Mouse (Mus musculus): Measurements from ENCODE around the gene Gpr171.
A peak's percentile ranks its signal among the peaks of the same experiment; 100 is the strongest.
"Not testable (repeated sequence)": the region's sequence is repeated elsewhere in the genome, so short reads cannot be mapped to it uniquely, and the experiment has no call there.

The Gpr171 gene

DNA sequence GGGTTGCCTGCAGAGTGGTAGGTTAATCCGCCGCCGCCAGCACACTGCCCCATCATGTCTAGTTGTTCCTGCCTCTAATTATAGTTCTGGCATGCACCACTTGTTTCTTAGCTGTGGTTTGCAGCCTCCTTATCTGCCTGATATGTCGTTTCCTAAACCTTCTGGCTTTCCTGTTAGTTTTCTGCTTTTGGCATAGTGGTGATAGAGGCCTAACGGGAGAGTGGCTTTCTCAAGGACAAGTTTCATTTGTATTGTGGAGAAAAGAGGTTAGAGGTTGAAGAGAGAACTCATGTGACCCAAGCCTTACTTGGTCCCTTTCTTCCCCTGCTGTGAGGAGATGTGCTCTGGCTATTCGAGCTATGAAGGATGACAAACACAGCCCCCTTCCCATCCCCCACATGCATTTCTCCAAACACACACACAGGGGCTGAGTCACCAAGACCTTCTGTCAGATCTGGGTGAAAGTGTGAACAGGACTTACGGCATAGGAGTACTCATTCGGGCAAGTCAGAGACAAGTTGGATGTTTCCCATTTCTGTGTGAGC is 12.4 kb upstream of the Gpr171 start:
- DNase-seq (ENCODE audit: low read depth, low spot score) = no peak

DNA sequence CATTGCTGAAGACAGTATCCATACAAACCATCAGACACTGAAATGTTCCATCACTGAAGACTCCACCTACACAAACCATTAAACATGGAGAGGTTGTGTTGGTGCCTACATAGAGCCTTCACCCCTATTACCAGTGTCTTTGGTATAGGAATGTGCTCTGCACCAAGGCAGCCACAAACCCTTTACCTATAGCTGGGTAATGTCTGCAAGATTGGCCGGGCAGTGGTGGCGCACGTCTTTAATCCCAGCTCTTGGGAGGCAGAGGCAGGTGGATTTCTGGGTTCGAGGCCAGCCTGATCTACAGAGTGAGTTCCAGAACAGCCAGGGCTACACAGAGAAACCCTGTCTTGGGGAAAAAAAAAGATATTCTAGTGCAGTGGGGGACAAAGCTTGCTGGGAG is 11.7 kb upstream of the Gpr171 start:
- not testable (repeated sequence) for DNase-seq (ENCODE audit: low read depth, low spot score)

DNA sequence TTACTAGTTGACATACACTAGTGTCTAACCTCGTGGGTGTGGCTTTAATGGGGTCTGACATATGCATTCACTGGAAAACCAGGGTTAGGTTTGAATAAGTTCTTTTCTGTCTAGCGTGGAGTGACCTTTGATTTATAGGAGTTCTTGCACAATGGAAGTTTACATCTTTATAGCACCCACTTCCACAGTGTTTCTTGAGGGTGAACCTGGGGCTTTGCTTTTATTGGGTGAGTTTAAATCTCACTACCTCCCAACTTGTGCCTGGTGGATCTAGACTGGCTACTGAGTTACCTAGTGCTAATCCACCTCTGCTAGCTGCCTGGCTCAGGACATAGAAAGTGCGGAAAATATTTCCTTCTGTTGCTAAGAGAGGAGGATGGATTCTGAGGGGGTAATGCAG is 10.3 kb upstream of the Gpr171 start:
- no peak for DNase-seq (ENCODE audit: low read depth, low spot score)

DNA sequence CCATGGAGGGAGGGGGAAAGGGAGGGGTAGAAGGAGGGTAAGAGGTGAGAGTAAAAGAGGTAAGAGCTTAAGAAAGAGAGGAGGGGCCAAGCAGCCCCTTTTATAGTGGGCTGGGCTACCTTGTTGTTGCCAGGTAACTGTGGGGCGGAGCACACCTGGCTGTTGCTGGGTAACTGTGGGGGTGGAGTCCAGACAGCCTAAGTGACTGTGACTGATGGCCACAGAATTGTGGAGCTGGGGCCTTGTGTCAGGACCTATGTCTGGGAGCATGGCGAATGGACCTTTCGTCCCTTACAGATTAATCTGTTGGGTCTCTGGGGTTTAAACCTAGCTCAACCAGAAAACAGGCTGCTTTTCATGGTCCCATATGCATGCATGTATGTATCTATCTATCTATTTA is 8.2 kb upstream of the Gpr171 start:
- not testable (repeated sequence) for DNase-seq (ENCODE audit: low read depth, low spot score)

DNA sequence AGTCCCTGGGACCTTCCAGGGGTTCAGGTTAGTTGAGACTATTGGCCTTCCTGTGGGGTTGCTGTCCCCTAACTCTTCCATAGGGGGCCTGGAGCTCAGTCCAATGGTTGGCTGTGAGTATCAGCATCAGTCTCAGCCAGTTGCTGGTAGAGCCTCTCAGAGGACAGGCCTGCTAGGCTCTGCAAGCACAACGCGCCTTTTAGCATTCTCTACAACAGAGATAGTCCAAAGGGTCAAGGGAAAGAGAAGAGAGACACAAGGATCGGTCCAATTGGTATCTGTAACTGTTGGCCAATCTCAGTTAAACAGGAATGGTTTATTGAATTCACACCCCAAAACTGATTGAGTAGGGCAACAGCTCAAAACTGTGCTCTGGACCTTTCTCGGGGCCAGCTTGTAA is 5.8 kb upstream of the Gpr171 start:
- no peak for DNase-seq (ENCODE audit: low read depth, low spot score)

DNA sequence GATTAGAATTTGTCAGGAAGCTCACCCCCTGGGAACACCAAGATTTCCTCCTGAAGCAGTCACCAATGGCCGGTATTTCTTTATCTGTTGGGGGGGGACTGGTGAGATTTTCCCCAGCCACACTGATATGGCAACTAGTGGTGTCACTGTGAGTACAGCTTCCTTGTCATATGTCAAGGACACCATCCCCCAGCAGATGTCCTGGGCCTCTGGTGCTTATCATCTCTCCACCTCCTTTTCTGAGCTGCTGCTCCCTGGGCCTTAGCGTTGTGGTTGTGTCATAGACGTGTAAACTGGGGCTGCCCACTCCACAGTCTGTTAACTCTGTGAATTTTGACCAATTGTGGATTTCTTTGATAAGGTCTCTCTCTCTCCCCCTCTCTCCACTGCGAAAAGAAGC is 2.8 kb upstream of the Gpr171 start:
- DNase-seq (ENCODE audit: low read depth, low spot score) = no peak

DNA sequence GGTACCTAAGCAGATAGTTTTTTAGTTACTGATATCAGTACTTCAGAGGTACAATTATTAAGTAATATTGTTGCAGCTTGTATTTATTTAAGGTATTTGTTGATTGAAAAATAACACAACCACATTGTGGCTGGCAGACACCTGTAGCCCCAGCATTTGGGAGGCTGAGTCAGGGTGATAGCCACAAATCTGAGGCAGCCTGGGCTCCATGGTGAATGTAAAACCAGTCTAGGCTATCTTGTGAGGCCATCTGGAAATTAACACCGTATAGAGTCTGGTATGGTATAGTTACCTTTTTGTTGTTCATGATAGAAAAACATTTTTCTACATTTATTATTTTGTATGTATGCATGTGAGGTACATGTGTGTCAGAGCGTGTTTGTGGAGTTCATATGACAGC is 525 bp upstream of the Gpr171 start:
- DNase-seq (ENCODE audit: low read depth, low spot score) = no peak

DNA sequence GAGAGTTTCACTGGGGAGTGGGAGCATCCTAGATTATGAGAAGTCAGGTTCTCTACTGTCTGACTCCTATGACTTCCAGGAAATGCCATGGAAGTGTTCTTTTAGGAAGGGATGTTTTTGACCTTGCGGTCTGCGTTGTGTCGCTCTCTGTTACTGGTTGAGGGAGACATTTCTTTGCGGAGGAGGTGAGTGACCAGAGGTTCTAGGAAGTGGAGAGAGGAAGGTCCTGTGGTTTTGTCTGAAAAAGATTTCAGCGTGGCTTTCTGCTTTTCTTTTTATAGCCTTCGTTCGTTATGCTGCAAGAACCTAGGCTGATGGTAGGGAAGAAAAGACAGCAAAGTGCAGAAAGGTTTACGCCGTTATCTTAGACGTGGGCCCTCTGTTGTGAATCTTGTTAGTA is 3.1 kb downstream of the Gpr171 start:
- DNase-seq (ENCODE audit: low read depth, low spot score) = no peak

DNA sequence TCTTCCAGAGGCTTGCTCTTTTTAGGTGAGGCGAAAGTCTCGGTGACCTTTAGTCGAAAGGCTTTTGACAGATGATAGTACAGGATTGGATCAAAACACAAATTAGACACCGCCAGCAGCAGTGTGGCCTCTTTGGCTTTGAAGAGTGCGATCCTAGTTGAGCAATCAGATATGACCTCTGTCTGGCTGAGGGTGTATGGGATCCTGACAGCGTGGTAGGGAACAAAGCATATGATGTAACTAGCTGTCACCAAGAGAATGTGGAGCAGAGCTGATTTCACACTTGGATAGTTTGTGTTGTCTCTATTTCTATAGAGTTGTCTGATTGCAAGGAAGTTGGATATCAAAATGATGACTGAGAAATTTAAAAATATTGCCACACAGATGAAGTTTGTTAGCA is 4.2 kb downstream of the Gpr171 start:
- no peak for DNase-seq (ENCODE audit: low read depth, low spot score)

DNA sequence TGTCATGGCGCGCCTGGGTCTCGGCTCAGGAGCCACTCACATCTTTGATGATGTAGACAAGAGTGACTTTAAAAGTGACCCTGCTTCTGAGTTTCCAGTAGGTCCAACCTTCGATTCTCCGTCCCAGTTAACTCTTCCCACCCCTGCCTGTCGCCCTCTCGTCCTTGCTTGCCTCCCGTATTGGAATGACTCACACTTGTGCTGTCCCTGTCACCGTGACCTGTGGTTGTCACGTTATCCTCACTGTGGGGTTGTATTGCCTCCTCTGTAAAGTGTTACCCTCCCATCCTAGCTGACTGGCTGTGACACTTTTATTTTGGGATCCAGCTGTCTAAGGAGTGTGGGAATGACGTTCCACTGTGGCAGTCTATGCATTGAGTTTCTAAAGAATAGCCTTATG is 8.9 kb downstream of the Gpr171 start:
- no peak for DNase-seq (ENCODE audit: low read depth, low spot score)

DNA sequence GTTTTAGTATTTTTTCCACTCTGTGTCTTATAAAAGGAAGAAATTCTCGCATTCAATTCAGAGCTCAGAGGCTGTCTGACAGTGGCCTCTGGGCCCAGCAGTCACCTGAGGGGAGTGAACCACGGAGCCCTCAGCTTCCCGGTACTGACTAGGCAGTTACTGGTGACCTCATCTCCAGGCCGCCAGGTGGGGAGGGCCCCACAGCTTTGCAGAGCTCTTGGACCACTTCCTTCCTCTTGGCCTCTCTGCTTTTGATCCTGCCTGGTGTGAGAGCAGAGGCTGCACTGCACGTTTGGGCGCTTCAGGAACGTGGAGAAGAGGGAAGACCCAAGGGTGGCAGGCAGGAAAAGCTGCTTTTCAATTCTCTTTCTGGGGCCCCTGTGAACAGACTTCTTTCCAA is 20.7 kb downstream of the Gpr171 start:
- no peak for DNase-seq (ENCODE audit: low read depth, low spot score)

DNA sequence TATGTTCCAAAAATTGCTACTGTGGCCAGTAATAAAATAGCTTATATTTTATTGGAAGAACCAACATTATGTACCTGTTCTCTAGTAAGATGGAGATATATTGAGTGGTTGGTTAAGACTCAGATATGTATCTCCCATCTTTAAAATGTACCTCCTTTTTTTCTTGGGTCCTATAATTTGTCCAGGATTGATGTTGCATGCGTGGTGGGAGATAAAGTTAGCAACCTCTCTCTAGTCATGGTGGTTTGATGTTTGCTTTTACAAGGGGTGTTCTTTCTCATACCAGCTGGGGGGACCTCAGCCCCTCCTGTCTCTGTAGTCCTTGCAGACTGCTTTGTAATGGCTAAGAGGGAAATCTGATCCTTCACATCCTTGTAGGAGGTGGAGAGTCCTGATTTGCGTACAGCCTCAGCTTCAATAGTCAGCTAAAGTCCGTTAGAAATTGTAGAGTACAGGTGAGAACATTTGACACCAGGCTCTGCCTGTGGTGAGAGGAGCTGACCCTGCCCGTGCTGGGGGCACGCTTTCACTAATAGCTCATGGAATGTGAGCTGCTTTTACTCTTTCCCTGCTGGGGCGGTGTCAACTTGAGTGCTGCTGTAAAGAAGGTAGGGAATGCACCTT is 21.2 kb downstream of the Gpr171 start:
- no peak for DNase-seq (ENCODE audit: low read depth, low spot score)

DNA sequence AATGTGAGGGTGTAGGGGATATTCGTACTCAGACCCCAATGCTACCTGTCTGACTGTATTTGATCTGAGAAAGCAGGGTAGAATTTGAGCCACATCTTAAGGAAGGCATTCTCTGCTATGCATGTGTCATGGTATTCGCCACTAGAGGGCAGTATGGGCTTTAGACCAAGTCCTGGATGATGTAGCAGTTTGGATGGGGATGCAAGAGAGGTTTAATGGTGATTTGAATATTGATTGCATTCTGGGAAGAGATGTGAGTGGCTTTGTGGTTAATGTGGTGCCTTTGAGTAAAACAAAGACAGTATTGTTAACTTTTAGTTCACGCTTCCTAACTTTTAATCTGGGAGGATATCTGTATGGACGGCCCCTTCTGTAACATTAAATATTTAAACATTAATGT is 22.3 kb downstream of the Gpr171 start:
- DNase-seq (ENCODE audit: low read depth, low spot score) = peak; percentile 63

DNA sequence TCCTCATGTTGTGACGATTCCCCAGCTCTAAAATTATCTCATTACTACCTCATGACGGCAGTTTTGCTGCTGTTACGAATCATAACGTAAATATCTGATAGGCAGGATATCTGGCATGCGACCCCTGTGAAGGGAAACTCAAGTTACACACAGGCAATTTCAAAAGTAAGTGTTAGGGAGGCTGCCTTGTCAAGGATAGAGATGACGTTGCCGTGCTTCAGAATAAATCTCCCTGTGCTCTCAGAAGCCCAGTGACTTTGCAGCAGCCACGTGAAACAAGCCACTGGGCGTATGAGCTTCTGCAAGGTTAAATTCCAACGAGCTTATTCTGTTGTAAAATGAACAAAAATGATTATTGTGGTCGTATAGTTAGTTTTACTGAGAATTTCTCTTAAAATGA is 23.0 kb downstream of the Gpr171 start:
- no peak for DNase-seq (ENCODE audit: low read depth, low spot score)

DNA sequence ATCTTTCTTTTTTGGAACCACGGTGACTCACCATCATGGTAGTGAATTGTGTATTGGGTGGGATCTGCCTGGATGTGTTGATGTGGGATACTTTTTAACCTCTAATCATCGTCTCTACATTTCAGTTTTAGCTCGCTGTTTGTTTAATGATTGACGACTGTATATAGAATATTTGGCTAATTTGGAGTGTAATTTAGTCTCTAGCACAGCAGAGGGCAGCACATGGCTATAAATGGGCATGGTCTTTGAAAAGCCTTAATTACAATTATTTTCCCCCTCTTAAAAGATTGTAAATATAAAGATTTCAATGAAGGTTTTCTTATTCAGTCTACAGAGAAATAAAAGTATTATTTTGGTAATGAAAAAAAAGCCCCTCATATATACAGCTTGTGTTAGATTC is 24.3 kb downstream of the Gpr171 start:
- DNase-seq (ENCODE audit: low read depth, low spot score) = no peak

DNA sequence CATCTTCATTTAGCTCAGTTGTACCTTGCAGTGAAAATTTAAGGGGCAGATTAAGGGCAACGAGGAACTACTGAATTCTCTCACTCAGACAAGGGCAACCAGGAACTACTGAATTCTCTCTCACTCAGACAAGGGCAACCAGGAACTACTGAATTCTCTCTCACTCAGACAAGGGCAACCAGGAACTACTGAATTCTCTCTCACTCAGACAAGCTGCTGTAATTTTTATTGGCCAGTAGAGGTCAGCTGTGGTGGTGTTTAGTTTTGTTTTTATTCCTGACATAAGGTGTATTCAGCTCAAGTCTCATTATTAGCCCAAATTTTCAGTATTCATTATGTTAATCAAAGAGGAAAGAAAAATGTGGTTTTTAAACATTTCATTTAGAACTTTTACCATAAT is 32.5 kb downstream of the Gpr171 start:
- DNase-seq (ENCODE audit: low read depth, low spot score) = not testable (repeated sequence)

DNA sequence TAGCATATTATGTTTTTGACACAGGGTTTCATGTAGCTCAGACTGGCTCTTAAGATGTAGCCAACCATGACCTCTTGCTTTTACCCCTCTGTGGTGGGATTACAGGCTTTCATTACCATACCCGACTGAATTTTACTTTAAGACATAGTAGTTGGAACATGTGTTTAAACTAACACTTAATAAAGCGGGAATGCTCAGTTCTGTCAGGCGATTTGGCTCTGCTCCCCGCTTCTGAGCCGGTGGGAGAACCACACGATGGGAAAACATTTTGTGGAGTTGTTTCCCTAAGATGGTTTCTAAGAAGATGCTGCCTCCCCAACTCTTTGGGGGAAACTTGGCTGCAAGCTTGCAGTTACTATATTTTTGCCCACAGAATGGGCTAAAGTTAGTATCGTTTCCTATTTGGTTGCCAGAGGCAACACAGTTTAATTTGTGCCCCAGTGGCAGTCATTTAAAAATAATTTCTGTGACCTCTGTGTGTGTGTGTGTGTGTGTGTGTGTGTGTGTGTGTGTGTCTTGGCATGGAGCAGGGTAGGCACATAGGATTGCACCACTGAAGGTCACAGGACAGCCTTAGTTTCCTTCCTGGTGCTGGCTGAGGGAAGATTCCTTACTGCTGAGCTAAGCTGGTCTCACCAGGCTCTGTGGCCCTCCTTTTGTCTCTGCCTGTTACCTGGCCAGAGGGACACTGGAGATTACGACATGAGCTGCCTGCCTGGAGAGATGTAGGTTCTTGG is 34.9 kb downstream of the Gpr171 start:
- DNase-seq (ENCODE audit: low read depth, low spot score) = no peak

DNA sequence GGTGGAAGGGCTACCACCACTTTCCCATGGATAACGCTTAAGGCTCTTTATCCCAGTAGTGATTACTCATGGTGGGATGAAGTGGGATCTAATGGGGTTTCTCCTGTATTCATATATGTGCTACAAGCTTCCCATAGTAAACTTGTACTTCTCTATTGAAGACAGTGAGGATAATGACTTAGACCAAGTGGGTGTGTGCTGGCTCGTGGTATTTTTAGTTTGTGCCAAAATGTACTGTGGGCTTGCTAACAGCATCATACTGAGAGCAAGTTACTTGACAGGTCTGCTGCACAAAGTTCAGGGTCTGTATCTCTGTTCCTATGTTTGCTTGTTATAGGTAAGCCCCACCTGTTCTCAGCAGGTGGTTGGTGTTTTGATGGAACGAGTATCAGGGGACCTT is 35.7 kb downstream of the Gpr171 start:
- no peak for DNase-seq (ENCODE audit: low read depth, low spot score)

DNA sequence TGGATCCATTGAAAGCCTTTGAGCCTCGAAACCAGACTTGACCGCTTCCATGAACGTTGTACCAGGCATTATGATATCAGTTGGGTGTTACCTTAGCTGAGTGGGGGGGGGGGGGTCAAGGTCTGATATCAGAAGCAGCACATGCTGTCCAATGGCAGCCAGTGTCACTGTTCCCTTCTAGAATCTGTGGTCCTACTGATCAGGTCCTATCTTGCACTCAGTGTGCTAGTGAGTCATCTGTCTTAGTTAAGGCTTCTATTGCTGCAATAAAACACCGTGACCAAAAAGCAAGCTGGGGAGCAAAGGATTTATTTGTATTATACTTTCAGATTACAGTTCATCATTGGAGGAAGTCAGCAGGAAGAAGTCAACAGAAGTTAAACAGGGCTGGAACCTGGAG is 38.2 kb downstream of the Gpr171 start:
- no peak for DNase-seq (ENCODE audit: low read depth, low spot score)

DNA sequence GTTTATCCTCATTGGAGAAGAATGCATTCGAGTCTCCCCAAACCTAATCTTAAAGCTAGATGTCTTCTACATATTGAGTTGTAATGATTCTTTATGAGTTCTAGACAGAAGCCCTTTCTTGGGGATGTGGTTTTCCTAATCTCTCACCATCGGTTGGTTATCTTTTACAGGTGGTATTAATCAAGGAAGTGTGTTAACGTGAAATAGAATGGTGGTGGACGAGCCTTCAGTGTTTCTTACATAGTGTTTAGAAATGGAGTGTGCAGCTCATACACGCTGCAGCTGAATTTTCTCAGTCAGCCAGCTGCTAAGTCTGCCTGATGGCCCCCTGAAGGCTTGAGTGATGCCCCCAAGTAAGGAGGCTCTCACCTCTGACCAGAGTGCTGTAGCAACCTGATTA is 39.5 kb downstream of the Gpr171 start:
- no peak for DNase-seq (ENCODE audit: low read depth, low spot score)

DNA sequence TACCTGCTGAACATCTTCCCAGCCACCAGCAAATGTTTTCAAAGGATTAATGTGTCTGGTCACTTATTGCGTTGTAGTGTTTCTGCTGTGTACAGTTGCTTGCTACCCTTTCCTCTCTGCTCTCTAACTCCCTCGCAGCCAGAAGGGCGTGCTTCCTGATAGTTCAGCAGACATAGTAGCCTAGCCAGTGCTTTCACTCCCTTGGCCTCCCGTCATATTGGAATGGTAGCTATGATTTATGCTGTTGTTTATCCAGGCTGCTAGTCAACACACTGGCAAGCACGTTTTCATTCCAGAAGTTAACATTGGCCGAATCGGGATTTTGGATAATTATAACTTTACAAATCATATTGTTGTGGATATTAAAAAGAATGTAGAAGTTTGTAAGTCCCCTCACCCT is 41.5 kb downstream of the Gpr171 start:
- no peak for DNase-seq (ENCODE audit: low read depth, low spot score)

DNA sequence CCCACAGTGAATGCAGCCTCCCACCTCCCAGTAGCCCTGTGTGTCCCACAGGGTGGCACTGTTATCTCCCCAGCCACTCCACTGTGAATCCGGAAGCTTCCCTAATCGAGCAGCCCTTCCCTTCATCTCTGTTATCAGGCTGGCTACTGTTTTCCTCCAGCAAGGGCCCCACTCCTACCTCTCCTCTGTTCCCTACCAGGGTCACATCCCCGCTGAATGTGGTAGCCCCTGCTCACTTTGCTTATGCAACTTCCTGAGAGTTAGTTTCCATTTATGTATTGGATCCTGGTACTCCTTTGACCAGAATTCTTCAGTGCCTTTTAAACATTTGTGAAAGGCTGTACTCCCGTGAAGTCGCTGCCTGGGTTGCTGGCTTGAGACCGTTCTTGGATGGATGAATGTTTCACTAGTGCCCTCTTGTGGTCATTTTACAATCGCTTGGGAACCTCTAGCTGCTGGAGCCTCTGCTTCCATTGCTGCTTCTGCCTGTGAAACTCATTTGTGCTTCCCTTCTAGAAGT is 42.5 kb downstream of the Gpr171 start:
- peak; percentile 69 for DNase-seq (ENCODE audit: low read depth, low spot score)

DNA sequence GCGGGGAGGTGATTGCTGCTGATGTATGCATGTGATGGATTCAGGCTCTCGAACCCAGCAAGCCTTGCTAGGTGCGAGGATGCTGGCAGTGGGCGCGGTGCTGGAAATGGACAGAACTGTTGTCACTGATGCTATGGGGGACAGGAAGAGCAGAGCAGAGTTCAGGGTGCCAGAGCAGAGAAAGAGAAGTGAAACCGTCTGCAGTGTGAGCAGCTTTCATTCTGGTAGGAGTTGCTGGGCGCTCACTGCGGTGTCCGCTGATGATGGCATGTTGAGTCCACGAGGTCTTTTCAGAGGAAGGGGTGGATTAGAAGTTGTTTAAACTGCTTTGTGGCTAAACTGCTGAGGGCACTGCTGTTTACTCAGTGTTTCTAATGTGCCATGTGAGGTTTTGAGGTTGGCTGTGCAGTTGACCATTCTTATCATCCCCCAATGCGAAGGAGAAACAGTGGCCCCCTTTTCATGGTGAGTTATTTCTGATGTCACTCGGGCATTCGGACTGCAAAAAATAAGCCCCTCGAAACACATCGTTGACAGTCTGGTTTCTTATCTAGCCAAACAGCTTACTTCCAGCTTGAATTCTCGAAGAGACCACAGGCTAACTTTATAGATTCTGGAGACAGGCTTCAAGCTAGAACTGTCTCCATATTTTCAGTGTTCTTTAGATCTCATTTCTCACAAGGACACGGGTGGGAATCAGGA is 46.6 kb downstream of the Gpr171 start:
- no peak for DNase-seq (ENCODE audit: low read depth, low spot score)

Measured in embryo, embryonic 11.5 days (tissue).